Mouse (Mus musculus) lung, adult 2 months (tissue): ENCODE data around the gene Nhlrc2. TPM values are rescaled to one million over a fixed set of nuclear protein-coding genes. Genes with fewer than 3 reads are reported as not detected.

Source experiments
- DNase-seq: peaks from one replicate; pipeline ENCODE4 v3.0.0; 2022
- H3K4me1 ChIP-seq: fragments of 200-500 bp; 2 replicates; pipeline ENCODE4 v1.6.1; 2011; ENCODE audit warnings: low read length; ENCODE audit not compliant: control insufficient read depth, insufficient read depth
- H3K4me3 ChIP-seq: fragments of 200-500 bp; replicated peaks from 2 replicates; pipeline ENCODE3; 2011; ENCODE audit warnings: low read depth, mild to moderate bottlenecking, control low read depth, low read length; ENCODE audit errors: extremely low read depth
- CTCF ChIP-seq: fragments of 200-500 bp; IDR thresholded peaks from 2 replicates; pipeline ENCODE4 v1.5.1; 2011; ENCODE audit warnings: mild to moderate bottlenecking, low read length, control low read depth; ENCODE audit not compliant: insufficient read depth
- POLR2A ChIP-seq: fragments of 200-500 bp; IDR thresholded peaks from 2 replicates; pipeline ENCODE4 v1.6.1; 2011; ENCODE audit warnings: low read depth, mild to moderate bottlenecking, control low read depth, low read length, borderline replicate concordance; ENCODE audit errors: extremely low read depth
- WGBS: fragments of 180-500 bp; shearing (Covaris S2); methylation state at CpG from one replicate; pipeline ENCODE4 v1.1.7; 2018; 5-methylcytosine and 5-hydroxymethylcytosine counted together
- polyA plus RNA-seq: library from polyadenylated mRNA; depleted of rRNA; stranded (reverse); fragments of >200 nt; gene quantifications from 2 replicates; pipeline ENCODE4 v1.2.3, GENCODE M21; 2012

The Nhlrc2 gene
- polyA plus RNA-seq, 1 experiment: 28.9 TPM

DNA sequence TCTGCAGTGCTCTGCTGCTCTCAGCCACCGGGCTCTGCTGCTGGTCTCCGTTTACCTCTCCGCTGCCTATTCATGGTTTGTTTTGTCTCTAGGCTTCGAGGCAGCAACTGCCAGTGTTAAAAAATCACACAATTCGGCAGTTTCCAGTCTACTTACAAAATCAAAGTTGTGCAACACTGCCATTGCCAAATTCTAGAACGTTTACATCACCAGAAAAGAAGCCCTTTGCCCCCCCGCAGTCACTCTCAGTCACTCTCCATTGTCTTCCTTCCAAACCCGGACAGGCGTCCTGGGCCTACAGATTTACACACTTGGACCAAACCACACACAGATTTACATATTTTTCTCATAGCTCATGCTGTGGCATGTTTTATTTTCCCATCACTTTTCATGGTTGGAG is 13.0 kb upstream of the Nhlrc2 start:
- H3K4me1 ChIP-seq: no peaks in the 10 kb centered on the region; the same call in none of the 2 replicates
- H3K4me3 ChIP-seq: no peak overlapping the region
- no peak for TF ChIP-seq POLR2A
- no peak for TF ChIP-seq CTCF

GRCm38 (mm10) chr19:56535765-56536164 is 12.3 kb upstream of the Nhlrc2 start:
- 85% methylated on average over 9 of the region's 9 CpGs for WGBS
- TF ChIP-seq CTCF (no peak), POLR2A (no peak)

More for the DNA sequence above, 13.0 kb upstream of the Nhlrc2 start:
- no peak for DNase-seq
- WGBS: 46% methylated on average over 9 of the region's 9 CpGs

DNA sequence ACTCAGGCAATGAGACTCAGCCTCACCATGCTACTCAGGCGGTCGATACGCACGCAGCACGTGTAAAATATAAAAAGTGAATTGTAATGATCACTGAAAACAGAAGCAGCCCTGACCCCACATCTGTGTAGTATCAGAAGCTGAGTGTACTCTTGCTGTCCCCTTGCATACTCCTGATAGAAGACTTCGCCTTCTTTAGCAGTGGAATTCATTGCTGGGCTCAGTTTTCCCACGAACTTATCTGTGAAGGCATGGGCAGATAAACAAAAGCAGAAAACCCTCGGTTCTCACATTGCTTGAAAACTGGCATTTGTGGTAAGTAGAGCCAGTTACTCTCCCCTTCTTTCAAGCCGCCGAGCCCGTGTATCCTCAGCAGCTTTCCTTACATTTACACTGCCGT is 4.7 kb upstream of the Nhlrc2 start:
- WGBS: 88% methylated on average over 12 of the region's 12 CpGs
- no peak for DNase-seq
- H3K4me3 ChIP-seq: no peak overlapping the region
- no peak for TF ChIP-seq POLR2A
- TF ChIP-seq CTCF: no peak
- H3K4me1 ChIP-seq: 0 out of 2 replicates have a peak, but pooled peaks cover 3% of the 10 kb centered on the region

More at GRCm38 (mm10) chr19:56535765-56536164, 12.3 kb upstream of the Nhlrc2 start:
- no peak for DNase-seq
- no peak overlapping the region for H3K4me3 ChIP-seq
- H3K4me1 ChIP-seq: no peaks in the 10 kb centered on the region; the same call in none of the 2 replicates

GRCm38 (mm10) chr19:56544681-56545388 is 3.2 kb upstream of the Nhlrc2 start:
- no peak for TF ChIP-seq CTCF
- TF ChIP-seq POLR2A: no peak

DNA sequence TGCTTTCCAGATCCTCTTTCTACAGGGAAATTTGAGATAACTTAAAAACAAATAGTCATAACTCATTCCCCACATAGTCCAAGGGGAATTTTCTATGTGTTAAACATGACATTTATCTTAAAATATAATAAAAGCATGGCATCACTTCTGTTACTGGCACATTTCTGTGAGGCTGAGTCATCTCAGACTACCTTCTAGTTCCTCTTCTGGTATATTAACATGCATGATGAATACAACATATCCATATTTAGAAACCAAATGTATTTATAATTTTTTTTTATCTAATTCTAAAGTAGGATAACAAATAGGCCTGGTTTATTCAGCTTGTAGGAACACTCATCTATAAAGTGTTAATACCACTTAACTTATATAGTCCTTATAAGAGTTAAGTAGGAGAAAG is 2.0 kb upstream of the Nhlrc2 start:
- no peak for DNase-seq
- Histone ChIP-seq H3K4me3 (no peak overlapping the region), H3K4me1 (peaks cover 10% of the 10 kb centered on the region)
- no peak for TF ChIP-seq POLR2A
- TF ChIP-seq CTCF: no peak

More at GRCm38 (mm10) chr19:56544681-56545388, 3.2 kb upstream of the Nhlrc2 start:
- WGBS: 79% methylated on average over 13 of the region's 13 CpGs
- no peak overlapping the region for H3K4me3 ChIP-seq
- DNase-seq: no peak
- peaks cover 7% of the 10 kb centered on the region; the same call in 1 of the 2 replicates for H3K4me1 ChIP-seq

DNA sequence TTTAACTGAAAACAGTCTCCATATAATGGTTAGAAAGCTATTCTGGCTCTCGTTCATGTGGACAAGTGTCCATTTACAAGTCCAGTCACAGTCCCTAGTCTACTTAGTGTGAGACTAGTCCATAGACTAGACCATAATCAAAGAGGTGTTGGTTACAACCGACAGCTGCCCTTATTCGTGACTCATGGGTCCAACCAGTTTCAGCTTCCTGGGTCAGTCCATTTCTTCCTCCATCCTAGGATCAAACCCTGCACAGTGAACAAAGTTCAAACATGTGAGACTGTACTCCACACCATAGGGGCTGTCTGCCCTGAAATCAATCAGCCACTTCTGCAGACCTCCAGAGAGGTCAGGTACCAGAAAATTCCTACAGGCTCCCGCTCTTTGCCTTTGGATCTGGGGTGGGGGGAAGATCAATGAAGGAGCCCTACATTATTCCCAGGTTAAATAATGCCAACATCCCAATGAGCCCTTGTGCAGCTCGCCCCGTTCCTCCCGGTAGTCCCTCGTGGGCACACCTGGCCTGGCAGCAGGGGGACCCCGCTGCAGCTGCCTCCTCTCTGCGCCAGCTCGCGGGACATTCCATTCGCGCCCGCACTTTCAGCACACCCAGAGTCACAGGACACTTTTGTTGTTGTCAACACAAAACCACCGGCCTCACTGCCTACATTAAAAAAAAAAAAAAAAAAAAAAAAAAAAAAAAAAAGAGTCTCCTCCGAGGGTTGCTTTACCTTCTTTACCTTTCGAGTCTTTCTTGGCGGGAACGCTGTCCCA is 418 bp upstream of the Nhlrc2 start, which contains the start of gene Dclre1a:
Gene Dclre1a, minus strand, starts transcription at position 767 of the 774 bp plus-strand sequence.
- H3K4me1 ChIP-seq: peaks cover 10% of the 10 kb centered on the region
- DNase-seq: peak; percentile 77
- 4% methylated on average over 20 of the region's 20 CpGs for WGBS

DNA sequence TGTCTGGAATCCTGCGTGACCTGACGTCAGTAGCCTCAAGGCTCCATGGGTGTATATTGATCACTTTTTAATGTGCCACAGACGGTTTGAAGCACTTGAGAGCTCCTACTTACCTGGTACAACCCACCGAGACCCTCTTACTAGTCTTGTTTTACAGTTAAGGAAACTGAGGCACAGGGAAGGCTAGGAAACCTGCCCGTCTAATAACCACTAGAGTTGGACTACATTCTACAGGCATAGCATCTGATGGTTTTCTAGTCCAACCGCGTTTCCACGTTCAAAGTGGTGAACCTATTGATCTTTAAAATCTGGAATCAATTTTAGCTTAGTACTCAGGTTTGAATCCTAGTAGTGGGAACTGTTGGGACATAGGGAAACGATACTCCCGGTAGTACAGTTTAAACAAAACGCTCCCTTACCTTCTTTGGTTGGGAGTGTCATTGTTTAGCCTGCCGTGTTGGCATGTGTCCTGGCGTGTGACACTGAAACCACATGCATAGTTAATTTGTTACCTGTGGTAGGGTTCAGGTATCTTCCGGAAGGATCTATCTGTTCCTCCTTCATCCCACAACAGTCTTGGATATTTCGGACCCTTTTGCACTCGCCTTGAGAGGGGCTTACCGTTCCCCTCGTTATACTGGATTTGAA is 1.1 kb downstream of the Nhlrc2 start:
- Histone ChIP-seq H3K4me1 (peaks cover 10% of the 10 kb centered on the region), H3K4me3 (peak overlapping the region; percentile 98)
- no peak for TF ChIP-seq CTCF
- TF ChIP-seq POLR2A: no peak
- 13% methylated on average over 18 of the region's 18 CpGs for WGBS
- no peak for DNase-seq

More for the DNA sequence above, 418 bp upstream of the Nhlrc2 start, which contains the start of gene Dclre1a:
- TF ChIP-seq POLR2A (peak; percentile 32; the same call in 1 of the 2 replicates), CTCF (no peak)
- H3K4me3 ChIP-seq: peak within 1 kb of the TSS; percentile 98

DNA sequence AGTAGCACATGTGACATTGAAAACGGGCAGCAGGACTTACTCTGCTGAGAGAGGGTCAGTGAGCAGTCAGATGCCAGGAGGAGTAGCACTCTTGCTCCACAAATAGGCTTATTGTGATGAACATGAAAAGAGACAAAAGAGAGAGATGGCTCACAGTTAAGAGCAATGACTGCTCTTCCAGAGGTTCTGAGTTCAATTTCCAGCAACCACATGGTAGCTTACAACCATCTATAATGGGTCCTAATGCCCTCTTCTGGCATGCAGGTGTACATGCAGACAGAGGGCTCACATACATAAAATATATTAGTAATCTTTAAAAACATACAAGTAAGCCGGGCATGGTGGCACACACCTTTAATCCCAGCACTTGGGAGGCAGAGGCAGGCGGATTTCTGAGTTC is 5.1 kb downstream of the Nhlrc2 start:
- Histone ChIP-seq H3K4me1 (peaks cover 7% of the 10 kb centered on the region), H3K4me3 (no peak overlapping the region)
- TF ChIP-seq POLR2A: no peak
- no peak for TF ChIP-seq CTCF
- WGBS: 94% methylated on average over 3 of the region's 3 CpGs
- no peak for DNase-seq

DNA sequence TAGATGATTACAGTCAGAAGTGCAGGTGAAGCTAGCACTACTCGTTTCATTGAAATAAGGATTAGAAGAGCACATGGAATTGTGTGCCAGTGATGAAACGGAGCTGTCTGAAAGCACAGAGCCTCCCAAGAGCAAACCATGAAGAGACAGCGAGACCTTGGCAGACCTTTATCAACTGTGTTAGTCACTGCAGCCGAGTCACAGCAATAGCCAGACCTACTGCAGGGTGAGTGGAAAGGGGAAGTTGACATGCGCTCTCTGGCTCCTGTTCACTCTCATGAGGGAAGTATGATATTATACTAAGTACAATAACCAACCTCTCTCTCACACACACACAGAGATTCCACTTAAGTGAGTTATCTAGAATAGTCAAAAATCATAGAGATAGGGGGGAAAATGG is 7.9 kb downstream of the Nhlrc2 start:
- no peak for DNase-seq
- 50% methylated on average over 5 of the region's 5 CpGs for WGBS

More for the DNA sequence above, 7.9 kb downstream of the Nhlrc2 start:
- Histone ChIP-seq H3K4me1 (0 out of 2 replicates have a peak, but pooled peaks cover 3% of the 10 kb centered on the region), H3K4me3 (no peak overlapping the region)
- TF ChIP-seq CTCF (no peak), POLR2A (no peak)
